Mouse (Mus musculus): ENCODE measurements around the gene Kctd19. TPM values are rescaled to one million over a fixed set of nuclear protein-coding genes. Genes with fewer than 3 reads are reported as not detected.

Kctd19 gene
- polyA plus RNA-seq, 1 experiment: 187 TPM

DNA sequence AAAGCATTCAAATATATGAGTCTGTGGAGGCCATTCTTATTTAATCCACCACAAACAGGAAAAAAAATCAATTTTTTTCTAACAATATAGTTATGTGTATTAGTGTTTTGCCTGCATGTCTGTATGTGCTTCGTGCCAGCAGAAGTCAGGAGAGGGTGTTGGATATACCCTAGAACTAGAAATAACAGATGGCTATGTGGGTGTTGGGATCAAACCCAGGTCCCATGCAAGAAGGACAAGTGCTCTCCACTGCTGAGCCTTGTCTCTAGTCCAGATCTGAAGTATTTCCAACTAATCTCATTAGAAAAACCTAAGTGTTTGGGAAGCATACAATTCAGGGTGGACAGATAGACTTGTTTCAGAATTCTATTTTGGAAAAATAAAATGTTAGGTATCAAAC, 8.7 kb upstream of the Kctd19 start:
- Histone ChIP-seq H3K36me3 (ENCODE audit: control insufficient read depth, insufficient read depth, low read length) (no peaks in the 10 kb centered on the region; the same call in 1 of the 2 replicates), H3K27ac (ENCODE audit: control insufficient read depth, insufficient read depth, low read depth, low read length) (no peak overlapping the region), H3K27me3 (ENCODE audit: control insufficient read depth, insufficient read depth, low read length) (no peaks in the 10 kb centered on the region), H3K4me1 (ENCODE audit: control insufficient read depth, insufficient read depth, low read length) (no peaks in the 10 kb centered on the region), H3K4me3 (ENCODE audit: control insufficient read depth, low read depth, low read length) (no peak overlapping the region)
- TF ChIP-seq CTCF (IDR thresholded peaks at IDR 0.05; ENCODE audit: control insufficient read depth, insufficient read depth, insufficient replicate concordance, low read depth, low read length): no peak
- TF ChIP-seq POLR2A (IDR thresholded peaks at IDR 0.05; ENCODE audit: control insufficient read depth, low read depth, low read length): no peak

DNA sequence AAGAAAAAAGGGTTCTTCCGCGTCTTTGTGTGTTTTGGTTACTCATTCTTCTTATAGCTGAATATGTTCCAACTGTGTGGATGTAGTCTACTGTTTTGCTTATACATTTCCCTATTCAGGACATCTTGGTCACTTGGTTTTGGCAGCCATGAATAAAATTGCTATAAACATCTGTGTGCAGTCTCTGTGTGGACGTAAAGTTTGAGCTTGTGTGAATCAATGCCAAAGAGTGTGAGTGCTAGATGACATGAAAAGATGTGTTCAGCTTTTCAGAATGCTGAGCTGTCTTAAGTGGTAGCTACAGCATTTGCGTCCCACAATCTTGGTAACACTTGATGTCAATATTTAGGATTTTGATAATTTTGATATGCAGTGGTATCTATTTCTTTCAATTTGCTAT, 6.5 kb upstream of the Kctd19 start:
- Histone ChIP-seq H3K4me1 (ENCODE audit: control insufficient read depth, insufficient read depth, low read length) (no peaks in the 10 kb centered on the region), H3K27me3 (ENCODE audit: control insufficient read depth, insufficient read depth, low read length) (no peaks in the 10 kb centered on the region), H3K27ac (ENCODE audit: control insufficient read depth, insufficient read depth, low read depth, low read length) (no peak overlapping the region), H3K36me3 (ENCODE audit: control insufficient read depth, insufficient read depth, low read length) (no peaks in the 10 kb centered on the region), H3K4me3 (ENCODE audit: control insufficient read depth, low read depth, low read length) (no peak overlapping the region)
- TF ChIP-seq CTCF (IDR thresholded peaks at IDR 0.05; ENCODE audit: control insufficient read depth, insufficient read depth, insufficient replicate concordance, low read depth, low read length): no peak
- TF ChIP-seq POLR2A (IDR thresholded peaks at IDR 0.05; ENCODE audit: control insufficient read depth, low read depth, low read length): no peak

DNA sequence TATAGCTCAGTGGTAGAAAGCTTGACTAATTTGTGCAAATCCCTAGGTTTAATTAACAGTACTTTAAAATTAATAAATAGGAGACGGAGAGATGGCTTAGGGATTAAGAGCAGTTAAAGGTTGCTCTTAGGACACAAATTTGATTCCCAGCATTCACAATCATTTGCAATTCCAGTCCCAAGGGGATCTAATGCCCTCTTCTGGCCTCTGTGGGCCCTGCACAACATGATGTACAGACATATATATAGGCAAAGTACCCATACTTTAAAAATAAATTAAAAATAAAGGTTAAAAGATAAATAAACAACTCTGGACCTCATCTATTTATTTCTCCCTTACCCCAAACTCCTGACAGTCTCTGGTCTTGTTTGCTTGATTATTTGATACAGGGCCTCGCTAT, 5.7 kb upstream of the Kctd19 start:
- TF ChIP-seq POLR2A (IDR thresholded peaks at IDR 0.05; ENCODE audit: control insufficient read depth, low read depth, low read length): no peak
- TF ChIP-seq CTCF (IDR thresholded peaks at IDR 0.05; ENCODE audit: control insufficient read depth, insufficient read depth, insufficient replicate concordance, low read depth, low read length): no peak
- Histone ChIP-seq H3K4me1 (ENCODE audit: control insufficient read depth, insufficient read depth, low read length) (no peaks in the 10 kb centered on the region), H3K27ac (ENCODE audit: control insufficient read depth, insufficient read depth, low read depth, low read length) (no peak overlapping the region), H3K4me3 (ENCODE audit: control insufficient read depth, low read depth, low read length) (no peak overlapping the region), H3K36me3 (ENCODE audit: control insufficient read depth, insufficient read depth, low read length) (no peaks in the 10 kb centered on the region), H3K27me3 (ENCODE audit: control insufficient read depth, insufficient read depth, low read length) (no peaks in the 10 kb centered on the region)

DNA sequence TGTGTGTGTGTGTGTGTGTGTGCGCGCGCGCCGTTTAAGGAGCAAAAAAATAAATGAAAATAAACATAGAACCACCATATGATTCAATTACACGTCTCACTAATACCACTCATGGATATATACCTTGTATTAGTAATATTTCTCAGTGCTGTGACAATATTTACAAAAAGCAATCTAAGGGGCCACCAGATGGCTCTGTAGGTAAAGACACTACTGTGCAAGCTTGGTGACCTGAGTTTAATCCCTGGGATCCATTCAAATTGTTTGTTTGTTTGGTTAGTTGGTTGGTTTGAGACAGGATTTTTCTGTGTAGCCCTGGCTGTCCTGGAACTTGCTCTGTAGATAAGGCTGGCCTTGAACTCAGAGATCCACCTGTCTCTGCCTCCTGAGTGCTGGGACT, 3.4 kb downstream of the Kctd19 start:
- H3K36me3 ChIP-seq (ENCODE audit: control insufficient read depth, insufficient read depth, low read length): no peaks in the 10 kb centered on the region
- TF ChIP-seq POLR2A (IDR thresholded peaks at IDR 0.05; ENCODE audit: control insufficient read depth, low read depth, low read length): no peak
- no peaks in the 10 kb centered on the region for H3K27me3 ChIP-seq (ENCODE audit: control insufficient read depth, insufficient read depth, low read length)
- H3K4me1 ChIP-seq (ENCODE audit: control insufficient read depth, insufficient read depth, low read length): no peaks in the 10 kb centered on the region
- H3K27ac ChIP-seq (ENCODE audit: control insufficient read depth, insufficient read depth, low read depth, low read length): no peak overlapping the region
- H3K4me3 ChIP-seq (ENCODE audit: control insufficient read depth, low read depth, low read length): no peak overlapping the region

DNA sequence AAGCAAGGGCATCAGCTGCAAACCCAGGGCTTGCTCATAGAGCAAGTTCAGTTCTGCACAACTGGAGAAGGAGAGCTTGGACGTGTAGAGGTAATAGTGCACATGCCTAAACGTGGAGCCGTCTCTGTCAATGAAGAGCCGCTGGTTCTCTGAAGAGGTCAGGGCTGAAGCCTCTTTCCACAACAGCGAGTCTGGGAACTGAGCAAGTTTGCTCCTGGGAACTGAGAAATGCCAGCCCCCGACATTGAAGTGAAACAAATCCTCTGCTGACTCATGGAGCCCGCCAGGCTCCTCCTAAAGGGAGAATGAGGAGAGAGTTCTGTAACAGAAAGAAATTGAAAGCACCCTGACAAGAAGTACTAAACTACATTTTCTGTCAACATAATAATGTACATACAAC, 5.0 kb downstream of the Kctd19 start:
- Histone ChIP-seq H3K27me3 (ENCODE audit: control insufficient read depth, insufficient read depth, low read length) (no peaks in the 10 kb centered on the region), H3K36me3 (ENCODE audit: control insufficient read depth, insufficient read depth, low read length) (no peaks in the 10 kb centered on the region)
- TF ChIP-seq CTCF (IDR thresholded peaks at IDR 0.05; ENCODE audit: control insufficient read depth, insufficient read depth, insufficient replicate concordance, low read depth, low read length): no peak
- no peak for TF ChIP-seq POLR2A (IDR thresholded peaks at IDR 0.05; ENCODE audit: control insufficient read depth, low read depth, low read length)

DNA sequence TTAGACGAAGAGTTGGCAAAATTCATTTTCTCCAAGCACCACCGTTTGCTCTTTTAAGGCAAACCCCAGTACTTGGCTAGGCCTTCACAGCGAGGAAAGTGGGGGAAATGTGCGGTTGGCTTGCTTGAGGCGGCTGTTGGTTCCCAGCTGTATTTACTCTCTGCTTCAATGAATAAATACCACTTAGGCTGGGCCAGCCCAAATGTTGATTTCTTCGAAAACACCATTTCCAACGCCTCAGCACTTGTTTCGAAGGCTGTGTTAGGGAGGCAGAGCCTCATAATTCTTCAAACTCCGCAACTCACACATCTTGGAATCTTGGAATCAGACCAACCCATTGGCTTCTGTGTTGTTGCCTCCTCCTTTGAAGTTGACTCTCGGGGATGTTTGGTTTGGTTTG, 6.9 kb downstream of the Kctd19 start:
- Histone ChIP-seq H3K27me3 (ENCODE audit: control insufficient read depth, insufficient read depth, low read length) (no peaks in the 10 kb centered on the region), H3K4me3 (ENCODE audit: control insufficient read depth, low read depth, low read length) (no peak overlapping the region), H3K36me3 (ENCODE audit: control insufficient read depth, insufficient read depth, low read length) (no peaks in the 10 kb centered on the region; the same call in 1 of the 2 replicates), H3K4me1 (ENCODE audit: control insufficient read depth, insufficient read depth, low read length) (no peaks in the 10 kb centered on the region), H3K27ac (ENCODE audit: control insufficient read depth, insufficient read depth, low read depth, low read length) (no peak overlapping the region)
- TF ChIP-seq POLR2A (IDR thresholded peaks at IDR 0.05; ENCODE audit: control insufficient read depth, low read depth, low read length): no peak
- no peak for TF ChIP-seq CTCF (IDR thresholded peaks at IDR 0.05; ENCODE audit: control insufficient read depth, insufficient read depth, insufficient replicate concordance, low read depth, low read length)

More for the DNA sequence above, 5.0 kb downstream of the Kctd19 start:
- Histone ChIP-seq H3K4me3 (ENCODE audit: control insufficient read depth, low read depth, low read length) (no peak overlapping the region), H3K27ac (ENCODE audit: control insufficient read depth, insufficient read depth, low read depth, low read length) (no peak overlapping the region), H3K4me1 (ENCODE audit: control insufficient read depth, insufficient read depth, low read length) (no peaks in the 10 kb centered on the region)

DNA sequence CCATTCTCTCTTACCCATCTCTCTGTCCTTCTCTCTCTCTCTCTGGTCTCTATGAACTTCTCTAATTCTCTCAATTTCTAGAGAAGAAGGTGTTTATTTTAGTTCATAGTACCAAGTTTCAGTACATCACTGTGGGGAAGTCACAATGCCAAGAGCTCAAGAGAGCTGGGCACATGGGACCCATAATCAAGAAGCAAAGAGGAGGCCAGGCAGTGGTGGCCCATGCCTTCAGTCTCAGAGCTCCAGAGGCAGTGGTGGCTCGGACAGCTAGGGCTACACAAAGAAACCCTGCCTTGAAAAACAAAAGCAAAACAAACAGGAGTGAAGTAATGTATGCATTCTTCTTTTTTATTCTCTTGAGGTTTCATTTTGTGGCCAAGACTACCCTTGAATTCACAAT, 8.8 kb downstream of the Kctd19 start:
- H3K4me1 ChIP-seq (ENCODE audit: control insufficient read depth, insufficient read depth, low read length): no peaks in the 10 kb centered on the region

DNA sequence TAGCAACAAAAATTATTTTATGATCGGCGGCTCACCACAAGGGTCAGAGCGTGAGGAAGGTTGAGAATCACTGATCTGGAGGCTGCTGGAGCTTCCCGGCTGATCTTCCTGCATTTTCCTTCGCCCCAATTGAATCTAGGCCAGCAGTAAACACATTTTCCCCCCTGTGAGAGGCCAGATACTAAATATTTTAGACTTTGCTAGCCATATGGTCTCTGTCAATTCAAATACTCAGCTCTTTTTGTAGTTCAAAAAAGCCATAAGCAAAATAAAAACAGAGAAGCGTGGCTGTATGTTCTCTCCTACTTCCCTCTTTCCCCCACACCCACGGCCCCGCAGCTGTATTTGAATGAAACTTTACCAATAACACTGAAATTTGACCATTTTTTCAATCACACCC, 9.8 kb downstream of the Kctd19 start:
- no peak for TF ChIP-seq POLR2A (IDR thresholded peaks at IDR 0.05; ENCODE audit: control insufficient read depth, low read depth, low read length)
- TF ChIP-seq CTCF (IDR thresholded peaks at IDR 0.05; ENCODE audit: control insufficient read depth, insufficient read depth, insufficient replicate concordance, low read depth, low read length): no peak
- H3K4me3 ChIP-seq (ENCODE audit: control insufficient read depth, low read depth, low read length): no peak overlapping the region
- no peak overlapping the region for H3K27ac ChIP-seq (ENCODE audit: control insufficient read depth, insufficient read depth, low read depth, low read length)
- H3K27me3 ChIP-seq (ENCODE audit: control insufficient read depth, insufficient read depth, low read length): no peaks in the 10 kb centered on the region
- H3K36me3 ChIP-seq (ENCODE audit: control insufficient read depth, insufficient read depth, low read length): peaks cover 2% of the 10 kb centered on the region
- no peaks in the 10 kb centered on the region for H3K4me1 ChIP-seq (ENCODE audit: control insufficient read depth, insufficient read depth, low read length)

More for the DNA sequence above, 8.8 kb downstream of the Kctd19 start:
- no peak overlapping the region for H3K27ac ChIP-seq (ENCODE audit: control insufficient read depth, insufficient read depth, low read depth, low read length)
- no peak for TF ChIP-seq CTCF (IDR thresholded peaks at IDR 0.05; ENCODE audit: control insufficient read depth, insufficient read depth, insufficient replicate concordance, low read depth, low read length)
- TF ChIP-seq POLR2A (IDR thresholded peaks at IDR 0.05; ENCODE audit: control insufficient read depth, low read depth, low read length): no peak
- no peaks in the 10 kb centered on the region for H3K27me3 ChIP-seq (ENCODE audit: control insufficient read depth, insufficient read depth, low read length)
- no peaks in the 10 kb centered on the region; the same call in 1 of the 2 replicates for H3K36me3 ChIP-seq (ENCODE audit: control insufficient read depth, insufficient read depth, low read length)
- no peak overlapping the region for H3K4me3 ChIP-seq (ENCODE audit: control insufficient read depth, low read depth, low read length)

All from testis, adult 2 months (tissue).